Mouse (Mus musculus) embryonic facial prominence, embryonic 12.5 days (tissue): ENCODE measurements around the gene Prima1. TPM values are rescaled to one million over a fixed set of nuclear protein-coding genes. Genes with fewer than 3 reads are reported as not detected.

Experiments used
- polyA plus RNA-seq: library from polyadenylated mRNA; unstranded; fragments of >200 nt; fragmentation: Nextera tagmentation; extraction: Ambion mirVana; gene quantifications from 2 replicates; pipeline ENCODE4 v1.2.1, GENCODE M21; 2016

The Prima1 gene
- polyA plus RNA-seq, 1 experiment from 2014 or later: 0.79 TPM

Other genes starting within 250 kb of the Prima1 start
- gene Fam181a, start 68.8 kb upstream of the Prima1 start, polyA plus RNA-seq: 0.69 and 1.3 TPM in 2 replicates
- gene Asb2, start 113.9 kb upstream of the Prima1 start, polyA plus RNA-seq: 2.1 and 2.4 TPM in 2 replicates
- gene Otub2, start 146.5 kb upstream of the Prima1 start, polyA plus RNA-seq: 12.7 and 14.1 TPM in 2 replicates
- gene 9330161L09Rik, start 165.7 kb upstream of the Prima1 start, polyA plus RNA-seq: 0.38 and 0.49 TPM in 2 replicates
- 109 and 121 TPM in 2 replicates for gene Ddx24, start 183.7 kb upstream of the Prima1 start, polyA plus RNA-seq
- gene Ifi27, start 192.1 kb upstream of the Prima1 start, polyA plus RNA-seq: 9.9 and 12.1 TPM in 2 replicates
- gene Ifi27l2a, start 201.5 kb upstream of the Prima1 start, polyA plus RNA-seq: 1.7 and 2.0 TPM in 2 replicates
- gene Ifi27l2b, start 215.1 kb upstream of the Prima1 start, polyA plus RNA-seq: not detected in 2 replicates